Mouse (Mus musculus) C2C12 (cell line): ENCODE measurements around the gene Nsl1.

Experiments used
- CEBPB ChIP-seq: IDR thresholded peaks from one replicate; pipeline ENCODE4 v1.6.1; 2011; ENCODE audit warnings: low read depth, mild to moderate bottlenecking, control low read depth, moderate library complexity
- CTCF ChIP-seq: IDR thresholded peaks from one replicate; pipeline ENCODE4 v1.5.1; 2011; ENCODE audit not compliant: control insufficient read depth, insufficient read depth, insufficient read length
- FOSL1 ChIP-seq: IDR thresholded peaks from one replicate; pipeline ENCODE4 v1.8.0; 2011; ENCODE audit warnings: mild to moderate bottlenecking, low read length; ENCODE audit not compliant: poor library complexity, insufficient read depth, severe bottlenecking
- MAX ChIP-seq: IDR thresholded peaks from one replicate; pipeline ENCODE4 v1.6.1; 2011; ENCODE audit warnings: mild to moderate bottlenecking, control low read depth
- MYOD1 ChIP-seq: IDR thresholded peaks from one replicate; pipeline ENCODE4 v1.6.1; 2011; ENCODE audit warnings: low read depth; ENCODE audit not compliant: control insufficient read depth, insufficient read length
- MYOG ChIP-seq: IDR thresholded peaks from one replicate; pipeline ENCODE4 v1.6.1; 2011; ENCODE audit not compliant: control insufficient read depth, insufficient read length; ENCODE audit errors: extremely low read depth

DNA sequence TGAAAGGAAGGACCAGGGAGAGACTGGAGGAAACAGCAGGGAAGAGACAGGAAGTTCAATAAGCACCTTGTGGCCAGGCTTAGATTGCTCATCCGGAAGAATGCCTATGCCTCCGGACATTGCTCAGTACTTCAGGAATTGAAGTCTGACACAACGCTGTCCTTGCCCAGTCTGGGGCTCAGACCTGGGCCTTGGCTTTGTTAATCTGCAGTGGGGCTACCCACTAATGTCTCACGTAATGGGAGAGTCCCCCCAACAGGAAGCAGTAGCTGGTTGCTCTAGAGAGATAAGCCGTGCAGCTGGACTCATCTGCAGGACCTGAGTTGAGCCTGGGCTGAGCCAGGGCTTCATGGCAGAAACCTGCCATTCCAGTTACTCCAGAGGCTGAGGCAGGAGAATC, 70.1 kb downstream of the Nsl1 start:
- no peak for TF ChIP-seq CTCF
- no peak for TF ChIP-seq MYOG
- TF ChIP-seq FOSL1, result no peak
- no peak for TF ChIP-seq MAX
- no peak for TF ChIP-seq CEBPB
- no peak for TF ChIP-seq MYOD1
